Mouse (Mus musculus) frontal cortex, postnatal 25 days (tissue): Measurements from ENCODE around the gene Slc47a1.
"Not testable (repeated sequence)": the region's sequence is repeated elsewhere in the genome, so short reads cannot be mapped to it uniquely, and the experiment has no call there.

Experiments used
- DNase-seq, 2 experiments: peaks; one replicate each; pipeline ENCODE4 v3.0.0; 2022; ENCODE audit warnings: low spot score in 2 of 2

Slc47a1 gene

GRCm38 (mm10) chr11:61319233-61319922 lies 58.8 kb downstream of the Slc47a1 start:
- no peak for DNase-seq

GRCm38 (mm10) chr11:61316864-61317263 lies 61.3 kb downstream of the Slc47a1 start:
- DNase-seq = no peak

DNA sequence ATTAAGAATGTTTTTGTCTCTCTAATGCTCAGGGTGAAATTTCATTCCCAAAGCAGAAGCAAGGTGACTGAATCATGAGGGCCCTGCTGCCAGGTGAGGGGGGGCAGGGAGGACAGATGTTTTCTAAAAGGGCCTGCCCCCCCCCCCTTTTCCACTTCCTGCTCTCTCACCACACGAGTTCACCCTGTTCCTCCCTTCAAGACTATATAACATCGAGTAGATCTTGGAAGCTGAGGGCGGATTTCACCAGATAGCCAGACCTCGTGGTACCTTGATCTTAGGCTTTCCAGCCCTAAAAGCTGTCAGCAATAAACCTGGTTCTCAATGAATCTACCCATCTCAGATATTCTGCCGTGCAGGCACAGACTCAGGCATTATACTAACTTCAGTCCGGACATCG lies 67.8 kb downstream of the Slc47a1 start:
- no peak for DNase-seq

DNA sequence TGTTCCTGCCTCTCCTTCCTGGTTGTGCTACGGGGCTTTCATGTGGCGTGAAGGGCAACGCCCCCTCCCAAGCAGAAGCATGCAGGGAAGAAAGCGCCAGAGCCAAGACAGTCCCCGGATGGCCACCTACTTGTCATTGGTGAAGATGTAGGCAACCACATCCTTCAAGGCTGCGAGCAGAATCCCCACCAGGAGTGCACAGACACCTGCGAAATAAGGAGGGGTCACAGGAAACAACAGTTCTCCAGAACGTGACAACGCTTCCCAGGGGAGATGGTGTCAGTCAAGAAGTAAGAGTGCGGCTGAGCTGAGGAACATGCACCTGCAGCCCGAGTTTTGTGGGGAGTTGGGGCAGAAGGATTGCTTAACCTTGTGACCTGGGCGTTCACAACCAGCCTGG lies 68.3 kb downstream of the Slc47a1 start:
- no peak for DNase-seq

GRCm38 (mm10) chr11:61307795-61308194 lies 70.3 kb downstream of the Slc47a1 start:
- DNase-seq = no peak

- no peak for DNase-seq
These were observed 72.8 kb downstream of the Slc47a1 start for GRCm38 (mm10) chr11:61305377-61305776.

DNA sequence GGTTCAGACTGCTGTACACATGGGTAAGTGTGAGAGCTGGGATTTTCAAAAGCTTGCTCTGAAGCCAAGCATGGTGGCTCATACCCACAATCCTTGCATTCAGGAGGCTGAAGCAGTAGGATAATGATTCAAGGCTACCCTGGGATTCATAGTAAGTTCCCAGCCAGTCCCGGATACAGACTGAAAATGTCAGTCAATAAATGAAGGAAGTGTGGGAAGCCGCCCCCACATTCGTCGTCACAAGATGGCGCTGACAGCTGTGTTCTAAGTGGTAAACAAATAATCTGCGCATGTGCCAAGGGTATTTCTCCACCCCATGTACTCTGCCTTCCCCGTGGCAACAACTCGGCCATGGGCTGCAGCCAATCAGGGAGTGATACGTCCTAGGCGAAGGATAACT lies 73.6 kb downstream of the Slc47a1 start:
- not testable (repeated sequence) for DNase-seq

DNA sequence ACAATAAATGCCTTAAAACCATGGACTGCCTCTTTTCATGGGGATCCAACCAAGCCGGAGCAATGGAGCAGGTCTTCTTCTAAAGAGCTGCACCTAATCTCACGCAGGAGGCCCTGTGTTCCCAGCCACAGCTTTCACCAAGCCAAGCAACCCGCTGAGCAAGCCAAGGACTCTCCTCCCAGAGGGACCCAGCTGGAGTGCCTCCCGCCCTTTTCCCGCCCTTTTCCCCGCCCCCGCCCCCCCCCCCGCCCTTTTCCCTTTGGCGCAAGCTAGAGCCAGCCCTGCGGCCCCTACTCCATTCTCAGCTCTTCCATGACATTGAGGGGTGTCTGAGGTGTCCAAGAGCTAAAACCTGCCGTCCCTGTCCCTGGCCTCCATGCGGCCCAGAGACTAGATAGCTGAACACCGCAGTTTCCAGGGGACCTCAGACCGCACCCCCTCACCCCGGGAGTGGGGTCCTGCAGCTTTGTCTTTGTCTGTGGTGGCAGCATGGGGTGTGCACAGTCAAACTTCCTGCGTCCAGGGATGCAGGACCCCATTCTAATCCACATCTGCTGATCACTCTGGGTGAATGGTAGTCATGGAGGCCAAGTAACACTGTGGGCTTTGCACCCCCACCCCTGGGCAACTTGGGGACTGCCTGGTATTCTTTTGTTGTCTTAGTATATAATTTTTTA lies 77.3 kb downstream of the Slc47a1 start:
- no peak for DNase-seq

DNA sequence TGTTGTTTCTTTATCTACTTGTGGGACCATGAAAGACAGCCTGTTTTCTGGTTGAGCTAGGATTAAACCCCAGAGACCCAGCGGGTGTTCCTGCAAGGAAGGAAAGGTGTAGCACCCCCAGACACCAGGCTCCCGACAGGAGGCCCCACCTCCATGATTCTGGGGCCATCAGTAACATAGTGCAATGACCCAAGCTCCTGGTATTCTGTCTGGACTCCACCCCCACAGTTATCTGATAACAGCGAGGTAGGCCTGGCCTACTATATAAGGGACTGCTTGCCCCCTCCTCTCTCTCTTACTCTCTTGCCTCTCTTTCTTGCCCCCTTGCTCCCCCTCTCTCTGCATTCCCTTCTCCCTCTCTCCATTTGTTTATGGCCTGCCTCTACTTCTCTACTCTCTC lies 77.9 kb downstream of the Slc47a1 start:
- no peak for DNase-seq

DNA sequence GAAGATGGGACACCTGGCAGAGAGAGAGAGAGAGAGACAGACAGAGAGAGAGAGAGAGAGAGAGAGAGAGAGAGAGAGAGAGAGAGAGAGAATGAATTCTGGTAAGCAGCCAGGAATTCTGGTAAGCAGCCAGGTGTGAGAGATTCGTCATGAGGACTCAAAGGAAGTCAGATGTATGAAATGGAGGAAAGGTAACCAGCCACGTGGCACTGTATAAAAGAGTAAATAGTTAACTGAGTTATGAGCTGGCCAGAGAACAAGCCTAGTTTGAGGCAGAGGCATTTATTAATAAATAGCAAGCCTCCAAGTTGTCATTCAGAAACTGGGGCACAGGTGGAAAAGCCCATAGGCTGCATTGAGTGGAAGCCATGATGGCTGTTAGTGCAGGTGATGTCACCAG lies 80.2 kb downstream of the Slc47a1 start:
- no peak for DNase-seq

DNA sequence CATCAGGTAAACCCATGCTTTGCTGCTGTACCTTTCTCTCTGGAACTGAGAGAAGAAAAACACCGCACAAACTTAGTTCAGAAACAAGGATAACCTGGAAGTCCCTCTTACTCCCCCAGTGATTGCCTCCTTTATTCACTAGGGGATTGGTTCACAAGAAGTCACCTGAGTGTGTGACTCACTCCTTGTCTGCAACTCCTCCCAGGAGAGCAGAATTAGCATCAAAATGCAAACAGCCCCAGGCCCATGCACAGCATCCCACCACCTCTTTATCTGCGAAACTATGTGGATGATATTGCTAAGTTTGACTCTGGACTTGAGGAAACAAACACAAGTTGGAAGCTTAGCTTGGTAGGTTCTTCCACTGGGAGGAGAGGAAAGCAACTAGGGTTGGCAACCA lies 80.8 kb downstream of the Slc47a1 start:
- no peak for DNase-seq

- no peak for DNase-seq
These were observed 81.6 kb downstream of the Slc47a1 start for GRCm38 (mm10) chr11:61296556-61296955.

GRCm38 (mm10) chr11:61295556-61295955 lies 82.6 kb downstream of the Slc47a1 start:
- DNase-seq = no peak

DNA sequence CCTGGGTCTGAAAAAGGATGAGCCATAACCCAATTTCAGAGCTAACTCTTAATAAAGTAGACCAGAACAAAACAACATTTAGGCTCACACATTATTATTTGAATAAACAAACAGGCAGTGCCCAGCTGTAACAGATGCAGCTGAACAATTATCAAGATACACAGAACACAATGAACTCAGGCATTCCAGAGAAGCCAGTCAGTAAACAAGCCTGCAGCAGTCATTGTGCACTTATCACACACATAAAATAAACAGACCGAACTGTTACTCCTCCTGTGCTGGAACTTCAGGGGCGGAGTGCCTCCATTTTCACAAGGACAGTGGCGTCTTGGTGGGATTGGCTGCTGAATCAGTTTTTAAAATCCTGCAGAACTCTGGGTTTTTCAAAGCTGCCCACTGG lies 83.7 kb downstream of the Slc47a1 start:
- no peak for DNase-seq
